Mouse (Mus musculus): ENCODE results near the gene Scube1. TPM values are rescaled to one million over a fixed set of nuclear protein-coding genes. Genes with fewer than 3 reads are reported as not detected.

Scube1 gene
- polyA plus RNA-seq, 1 experiment from 2014 or later, result 3.0 TPM

DNA sequence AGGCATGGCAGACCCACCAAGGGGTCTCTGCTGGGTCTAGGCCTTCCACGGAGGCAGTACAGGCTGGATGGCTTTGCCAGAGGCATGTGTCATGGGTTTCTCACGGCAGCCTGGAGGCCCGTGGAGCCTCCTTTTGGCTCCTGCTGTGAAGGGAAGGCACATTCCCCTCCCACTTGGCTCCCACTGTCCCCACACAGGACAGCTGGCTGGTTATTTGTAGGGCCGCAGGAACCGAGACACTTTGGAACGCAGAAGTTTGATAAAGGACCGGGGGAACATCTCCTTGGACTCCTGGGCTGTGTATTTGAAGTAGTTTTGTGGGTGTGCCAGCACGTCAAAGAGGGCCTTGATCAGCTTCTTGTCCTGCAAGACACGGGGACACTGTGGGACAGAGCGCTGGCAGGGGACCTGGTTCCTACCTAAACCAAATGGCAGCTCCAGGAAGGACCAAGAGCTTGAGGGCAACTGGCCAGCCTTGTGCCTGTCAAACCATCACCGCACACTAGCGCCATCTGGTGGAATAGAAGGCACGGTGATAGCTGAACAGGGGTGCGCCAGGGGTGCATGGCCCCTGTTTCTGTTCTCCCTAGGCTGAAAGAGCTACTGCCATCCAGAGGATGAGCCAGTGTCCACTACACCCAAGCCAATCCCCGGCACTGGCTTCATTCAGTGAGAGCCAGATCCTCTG is 117.6 kb downstream of the Scube1 start:
- no peaks in the 10 kb centered on the region for H3K27me3 ChIP-seq (ENCODE audit: insufficient read depth, low read length)
- 46% methylated on average over 15 of the region's 15 CpGs for WGBS
- no peak overlapping the region for H3K27ac ChIP-seq
- ATAC-seq (replicated peaks; ENCODE audit: low FRiP score, low read depth), result no peak
- DNase-seq (ENCODE audit: low spot score), result peak; percentile 78
- peak; percentile 87 for TF ChIP-seq CTCF (IDR thresholded peaks at IDR 0.05; ENCODE audit: low read depth)
- H3K4me3 ChIP-seq (replicated peaks; ENCODE audit: low read depth, low read length), result no peak overlapping the region
- H3K4me2 ChIP-seq (ENCODE audit: low read length), result no peak overlapping the region
- no peaks in the 10 kb centered on the region for H3K36me3 ChIP-seq (ENCODE audit: insufficient read depth, low read length)
- H3K4me1 ChIP-seq (replicated peaks; ENCODE audit: insufficient read depth, low read length), result no peaks in the 10 kb centered on the region
- H3K9ac ChIP-seq (ENCODE audit: low read depth, low read length), result no peak overlapping the region
- no peaks in the 10 kb centered on the region for H3K9me3 ChIP-seq (replicated peaks; ENCODE audit: low read length)

DNA sequence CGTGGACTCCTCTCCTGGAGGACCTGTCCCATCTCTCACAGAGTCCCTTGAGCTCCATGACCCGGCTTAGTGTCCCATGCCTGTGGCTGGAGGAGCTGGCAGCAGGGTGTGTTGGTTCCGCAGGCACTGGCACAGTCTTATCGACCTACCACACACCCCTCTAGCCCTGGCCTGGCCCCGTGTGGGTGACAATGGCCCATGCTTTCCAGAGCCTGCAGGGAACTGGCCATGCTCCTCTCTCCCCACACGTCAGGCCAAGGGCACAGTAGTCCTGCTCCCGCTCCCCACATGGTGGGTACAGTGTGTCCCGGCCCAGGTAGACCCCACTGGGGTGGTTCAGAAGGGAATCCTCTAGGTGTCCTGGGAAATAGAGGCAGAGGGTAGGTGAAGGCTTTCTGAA is 118.1 kb downstream of the Scube1 start:
- Histone ChIP-seq H3K36me3 (ENCODE audit: insufficient read depth, low read length) (no peaks in the 10 kb centered on the region), H3K27me3 (ENCODE audit: insufficient read depth, low read length) (no peaks in the 10 kb centered on the region), H3K4me3 (replicated peaks; ENCODE audit: low read depth, low read length) (no peak overlapping the region), H3K9ac (ENCODE audit: low read depth, low read length) (no peak overlapping the region), H3K9me3 (replicated peaks; ENCODE audit: low read length) (no peaks in the 10 kb centered on the region), H3K27ac (no peak overlapping the region), H3K4me1 (replicated peaks; ENCODE audit: insufficient read depth, low read length) (no peaks in the 10 kb centered on the region), H3K4me2 (ENCODE audit: low read length) (no peak overlapping the region)
- DNase-seq (ENCODE audit: low spot score), result no peak
- WGBS, result 90% methylated on average over 8 of the region's 8 CpGs
- no peak for ATAC-seq (replicated peaks; ENCODE audit: low FRiP score, low read depth)
- TF ChIP-seq CTCF (IDR thresholded peaks at IDR 0.05; ENCODE audit: low read depth), result no peak

DNA sequence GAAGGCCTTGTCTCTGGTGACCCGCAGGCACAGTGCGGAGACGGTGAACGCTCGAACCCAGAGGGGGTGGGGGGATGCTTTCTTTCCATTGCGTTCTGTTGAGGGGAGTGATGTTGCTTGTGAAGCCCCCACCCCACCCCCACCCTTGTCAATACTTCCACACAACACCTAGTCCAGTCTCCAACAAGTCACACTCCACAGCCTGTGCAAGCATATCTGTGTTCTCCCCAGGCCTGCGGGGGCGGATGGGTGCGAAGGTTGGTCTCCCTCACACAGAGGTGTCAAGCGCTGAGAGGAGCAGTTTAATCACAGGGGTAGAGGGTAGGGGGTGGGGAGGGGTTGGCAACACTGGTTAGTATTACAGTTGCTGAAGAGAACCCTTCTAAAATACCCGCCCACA is 118.6 kb downstream of the Scube1 start:
- TF ChIP-seq CTCF (IDR thresholded peaks at IDR 0.05; ENCODE audit: low read depth), result no peak
- WGBS, result 49% methylated on average over 11 of the region's 11 CpGs
- peak; percentile 22 for ATAC-seq (replicated peaks; ENCODE audit: low FRiP score, low read depth)
- Histone ChIP-seq H3K27me3 (ENCODE audit: insufficient read depth, low read length) (no peaks in the 10 kb centered on the region), H3K9me3 (replicated peaks; ENCODE audit: low read length) (no peaks in the 10 kb centered on the region), H3K4me2 (ENCODE audit: low read length) (no peak overlapping the region), H3K9ac (ENCODE audit: low read depth, low read length) (no peak overlapping the region), H3K27ac (no peak overlapping the region), H3K4me1 (replicated peaks; ENCODE audit: insufficient read depth, low read length) (no peaks in the 10 kb centered on the region), H3K4me3 (replicated peaks; ENCODE audit: low read depth, low read length) (no peak overlapping the region), H3K36me3 (ENCODE audit: insufficient read depth, low read length) (no peaks in the 10 kb centered on the region)
- peak; percentile 13 for DNase-seq (ENCODE audit: low spot score)

DNA sequence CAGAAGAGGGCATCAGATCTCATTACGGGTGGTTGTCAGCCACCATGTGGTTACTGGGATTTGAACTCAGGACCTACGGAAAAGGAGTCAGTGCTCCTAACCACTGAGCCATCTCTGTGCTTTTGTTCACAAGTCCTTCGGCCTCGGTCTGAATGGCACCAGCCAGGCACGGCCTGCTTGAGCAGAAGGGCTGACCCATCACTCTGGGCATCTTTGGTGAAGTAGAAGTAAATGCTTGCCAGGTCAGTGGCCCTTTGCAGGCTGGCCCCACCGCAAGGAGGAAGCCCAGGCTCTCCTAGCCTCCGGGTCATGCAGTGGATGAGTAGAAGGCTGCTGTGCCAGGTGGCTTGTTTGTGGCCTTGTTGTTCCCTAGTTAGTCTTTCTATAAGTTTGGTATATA is 121.4 kb downstream of the Scube1 start:
- no peak overlapping the region for H3K27ac ChIP-seq
- TF ChIP-seq CTCF (IDR thresholded peaks at IDR 0.05; ENCODE audit: low read depth), result no peak
- no peak overlapping the region for H3K9ac ChIP-seq (ENCODE audit: low read depth, low read length)
- no peaks in the 10 kb centered on the region for H3K27me3 ChIP-seq (ENCODE audit: insufficient read depth, low read length)
- no peak for ATAC-seq (replicated peaks; ENCODE audit: low FRiP score, low read depth)
- H3K4me1 ChIP-seq (replicated peaks; ENCODE audit: insufficient read depth, low read length), result no peaks in the 10 kb centered on the region
- H3K4me2 ChIP-seq (ENCODE audit: low read length), result no peak overlapping the region
- H3K9me3 ChIP-seq (replicated peaks; ENCODE audit: low read length), result no peaks in the 10 kb centered on the region
- H3K4me3 ChIP-seq (replicated peaks; ENCODE audit: low read depth, low read length), result no peak overlapping the region
- H3K36me3 ChIP-seq (ENCODE audit: insufficient read depth, low read length), result no peaks in the 10 kb centered on the region
- 98% methylated on average over 7 of the region's 7 CpGs for WGBS
- DNase-seq (ENCODE audit: low spot score), result no peak

DNA sequence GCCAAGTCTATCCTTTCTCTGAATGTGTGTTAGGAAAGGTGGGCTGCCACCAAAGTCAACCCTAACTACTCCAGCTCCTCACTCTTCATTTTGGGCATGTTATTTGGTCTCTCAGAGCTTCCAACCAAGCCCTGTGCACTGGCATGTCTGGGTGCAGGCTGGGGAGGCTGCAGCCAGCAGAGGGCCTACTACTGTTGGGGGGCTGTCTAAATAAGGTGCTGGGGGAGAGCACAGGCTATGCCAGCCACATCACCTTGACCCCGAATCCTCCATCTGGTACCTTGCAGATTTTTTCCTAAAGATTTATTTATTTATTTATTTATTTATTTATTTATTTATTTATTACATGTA is 121.8 kb downstream of the Scube1 start:
- Histone ChIP-seq H3K36me3 (ENCODE audit: insufficient read depth, low read length) (no peaks in the 10 kb centered on the region), H3K27me3 (ENCODE audit: insufficient read depth, low read length) (no peaks in the 10 kb centered on the region), H3K4me3 (replicated peaks; ENCODE audit: low read depth, low read length) (no peak overlapping the region), H3K9ac (ENCODE audit: low read depth, low read length) (no peak overlapping the region), H3K27ac (no peak overlapping the region), H3K9me3 (replicated peaks; ENCODE audit: low read length) (no peaks in the 10 kb centered on the region), H3K4me2 (ENCODE audit: low read length) (no peak overlapping the region), H3K4me1 (replicated peaks; ENCODE audit: insufficient read depth, low read length) (no peaks in the 10 kb centered on the region)
- DNase-seq (ENCODE audit: low spot score) (no peak), ATAC-seq (replicated peaks; ENCODE audit: low FRiP score, low read depth) (no peak)
- WGBS, result 86% methylated on average over 1 of the region's 1 CpGs
- TF ChIP-seq CTCF (IDR thresholded peaks at IDR 0.05; ENCODE audit: low read depth), result no peak

DNA sequence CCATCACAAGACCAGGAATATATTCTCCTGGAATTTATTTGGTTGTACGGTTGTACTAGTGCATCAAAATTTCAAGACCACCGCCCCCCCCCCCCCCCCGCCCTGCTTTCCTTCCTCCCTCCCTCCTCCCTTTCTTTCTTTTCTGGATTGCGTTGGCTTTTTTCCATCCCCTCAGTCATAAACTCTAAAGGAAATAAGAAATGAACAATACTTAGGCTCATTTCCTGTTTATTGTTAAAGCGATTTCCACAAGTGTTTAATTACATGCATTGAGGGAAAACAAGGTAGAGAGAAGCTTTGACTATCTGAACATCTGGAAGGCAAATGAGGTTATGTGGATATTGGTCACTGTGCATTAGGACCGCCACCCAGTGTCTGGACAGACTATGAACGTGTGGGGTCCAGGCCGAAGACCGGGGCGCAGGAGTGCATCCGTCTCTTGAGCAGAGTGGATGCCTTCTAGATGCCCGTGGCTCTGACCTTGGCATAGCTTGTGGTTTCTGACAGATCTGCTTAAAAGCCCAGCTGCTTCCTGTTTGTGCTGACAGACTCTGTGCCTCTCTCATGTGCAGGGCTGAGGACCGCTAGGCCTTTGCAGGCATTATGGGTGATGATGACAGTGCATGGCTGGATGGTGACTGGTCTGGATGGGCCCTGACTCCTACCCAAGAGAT is 122.3 kb downstream of the Scube1 start:
- H3K4me3 ChIP-seq (replicated peaks; ENCODE audit: low read depth, low read length), result no peak overlapping the region
- no peak overlapping the region for H3K4me2 ChIP-seq (ENCODE audit: low read length)
- no peak overlapping the region for H3K27ac ChIP-seq
- H3K9me3 ChIP-seq (replicated peaks; ENCODE audit: low read length), result no peaks in the 10 kb centered on the region
- WGBS, result 64% methylated on average over 13 of the region's 13 CpGs
- no peak for TF ChIP-seq CTCF (IDR thresholded peaks at IDR 0.05; ENCODE audit: low read depth)
- DNase-seq (ENCODE audit: low spot score) (peak; percentile 45), ATAC-seq (replicated peaks; ENCODE audit: low FRiP score, low read depth) (no peak)
- no peaks in the 10 kb centered on the region for H3K4me1 ChIP-seq (replicated peaks; ENCODE audit: insufficient read depth, low read length)
- H3K36me3 ChIP-seq (ENCODE audit: insufficient read depth, low read length), result no peaks in the 10 kb centered on the region
- no peaks in the 10 kb centered on the region for H3K27me3 ChIP-seq (ENCODE audit: insufficient read depth, low read length)
- no peak overlapping the region for H3K9ac ChIP-seq (ENCODE audit: low read depth, low read length)

Measured in kidney, postnatal 0 days (tissue).